Mouse (Mus musculus) adrenal gland, adult 18-20 months (tissue): ENCODE measurements at regions not wholly inside any gene's neighbourhood (a gene's known extent, or its start where the extent isn't known, plus 50 kb on each side); places are given as distances from the start of the nearest gene placed in this dataset.

ENCODE experiments used
- DNase-seq, 2 experiments: peaks; one replicate each; pipeline ENCODE4 v3.0.0; 2021 to 2022; ENCODE audit warnings: low spot score in 2 of 2

- DNase-seq: no peak
Observed at GRCm38 (mm10) chr12:26679887-26680567, 211.0 kb downstream of the Cmpk2 start.

DNA sequence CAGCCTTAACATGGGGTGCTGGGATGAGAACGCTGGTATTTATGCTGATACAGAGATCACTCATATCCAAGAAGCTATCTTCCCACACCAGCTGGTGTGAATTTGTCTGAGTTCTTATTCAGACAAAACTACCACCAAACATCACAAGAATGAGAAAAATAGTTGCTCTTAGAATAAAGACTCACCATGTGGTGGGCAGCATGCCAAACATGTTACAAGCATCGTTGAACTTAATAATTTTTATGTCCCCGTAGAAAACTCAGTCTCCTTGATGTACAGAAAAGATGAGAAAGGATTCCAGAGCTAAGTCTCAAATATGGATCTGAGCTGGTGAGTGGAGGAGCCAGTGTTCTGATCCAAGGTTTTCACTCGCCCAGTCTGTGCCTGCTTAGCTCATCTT is 196.5 kb downstream of the Cmpk2 start:
- DNase-seq: no peak

- DNase-seq: no peak
Observed at GRCm38 (mm10) chr12:26654251-26654650, 185.2 kb downstream of the Cmpk2 start.

- no peak for DNase-seq
Observed at GRCm38 (mm10) chr12:26653781-26654180, 184.8 kb downstream of the Cmpk2 start.

DNA sequence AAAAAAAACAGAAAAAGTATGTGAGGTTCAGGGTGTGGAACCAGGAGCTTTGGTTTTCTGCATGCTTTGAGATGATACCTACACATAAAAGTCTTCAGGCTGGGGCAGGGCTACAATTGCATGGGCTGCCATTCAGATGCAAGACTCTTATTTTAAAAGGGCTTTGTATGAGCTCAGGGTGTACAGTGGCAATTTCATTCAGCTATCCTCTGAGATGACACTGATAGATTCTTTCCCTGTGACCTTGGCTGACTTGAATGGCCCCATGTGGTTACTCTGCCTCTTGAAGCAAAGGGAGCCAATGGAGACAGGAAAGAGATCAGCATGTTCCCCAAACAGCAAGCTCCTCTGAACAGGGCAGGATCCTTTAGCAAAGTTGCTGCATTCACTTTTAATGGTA is 177.1 kb downstream of the Cmpk2 start:
- DNase-seq: no peak

GRCm38 (mm10) chr12:26635665-26636241 is 166.7 kb downstream of the Cmpk2 start:
- DNase-seq: no peak

GRCm38 (mm10) chr12:26635253-26635652 is 166.2 kb downstream of the Cmpk2 start:
- DNase-seq: no peak

GRCm38 (mm10) chr12:26631795-26632122 is 162.8 kb downstream of the Cmpk2 start:
- DNase-seq: no peak

- no peak for DNase-seq
Observed at GRCm38 (mm10) chr12:26631111-26631794, 162.2 kb downstream of the Cmpk2 start.

- DNase-seq: no peak
Observed at GRCm38 (mm10) chr12:26621135-26621932, 152.3 kb downstream of the Cmpk2 start.

- DNase-seq: no peak
Observed at GRCm38 (mm10) chr12:26620501-26621134, 151.6 kb downstream of the Cmpk2 start.

GRCm38 (mm10) chr12:26617969-26618368 is 149.0 kb downstream of the Cmpk2 start:
- DNase-seq: no peak

DNA sequence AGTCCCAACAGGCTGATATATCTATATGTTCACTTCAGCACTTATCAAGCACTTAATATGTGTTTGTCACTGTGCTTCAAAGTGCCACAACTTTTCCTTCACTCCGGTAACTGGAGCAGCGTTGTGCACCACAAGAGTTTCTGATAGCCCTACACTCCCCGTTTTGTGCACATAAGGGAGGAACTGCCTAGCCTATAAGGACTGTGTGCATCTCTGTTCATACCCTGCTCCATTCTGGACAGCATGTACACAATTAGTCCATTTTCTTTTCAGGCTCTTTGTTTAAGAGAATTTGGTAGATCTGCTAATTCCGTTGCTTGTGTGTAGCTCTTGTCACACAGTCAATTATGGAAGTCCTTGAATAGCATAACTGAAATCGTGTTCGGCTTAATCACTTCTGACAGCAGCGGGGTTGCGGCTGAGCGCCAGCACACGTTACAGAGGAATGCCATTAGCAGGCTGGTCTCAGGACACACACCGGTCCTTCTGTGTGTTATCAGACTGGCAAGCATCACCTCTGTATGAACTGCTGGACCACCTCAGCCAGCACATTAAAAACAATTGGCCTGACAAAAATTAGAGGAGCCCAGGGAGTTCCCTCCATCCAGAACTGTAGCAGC is 144.2 kb downstream of the Cmpk2 start:
- no peak for DNase-seq

DNA sequence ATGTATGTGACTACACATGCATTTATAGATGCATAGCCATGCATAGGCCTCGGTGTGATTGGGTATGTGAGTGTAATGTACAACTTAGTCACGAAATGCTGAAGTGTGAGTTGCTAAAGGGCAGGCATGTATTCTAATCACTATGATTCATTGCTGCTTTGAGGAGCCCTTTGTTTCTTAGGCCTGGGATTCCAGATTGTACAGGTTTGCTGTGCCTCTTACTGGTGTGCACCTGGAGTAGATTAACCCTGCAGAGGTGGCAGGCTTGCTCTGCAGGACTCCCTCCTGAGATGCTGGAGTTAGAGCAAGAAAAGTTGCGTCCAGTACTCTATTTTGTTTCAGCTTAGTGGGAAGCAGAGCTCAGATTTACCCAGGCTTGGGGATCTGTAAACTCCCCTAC is 141.1 kb downstream of the Cmpk2 start:
- DNase-seq: no peak

DNA sequence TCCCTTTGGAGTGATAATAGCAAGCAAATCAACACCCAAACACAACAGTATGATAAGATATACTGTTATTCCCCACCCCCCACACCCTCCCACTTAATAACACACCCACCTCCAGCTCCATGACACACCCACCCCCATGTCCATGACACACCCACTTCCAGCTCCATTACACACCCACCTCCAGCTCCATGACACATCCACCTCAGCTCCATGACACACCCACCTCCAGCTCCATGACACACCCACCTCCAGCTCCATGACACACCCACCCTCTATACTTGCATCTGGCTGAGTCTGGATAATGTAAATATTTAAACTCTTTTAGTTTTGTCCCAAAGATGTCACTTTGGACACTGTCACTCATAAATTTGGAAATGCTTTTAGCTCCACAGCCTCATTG is 129.5 kb downstream of the Cmpk2 start:
- DNase-seq: no peak

DNA sequence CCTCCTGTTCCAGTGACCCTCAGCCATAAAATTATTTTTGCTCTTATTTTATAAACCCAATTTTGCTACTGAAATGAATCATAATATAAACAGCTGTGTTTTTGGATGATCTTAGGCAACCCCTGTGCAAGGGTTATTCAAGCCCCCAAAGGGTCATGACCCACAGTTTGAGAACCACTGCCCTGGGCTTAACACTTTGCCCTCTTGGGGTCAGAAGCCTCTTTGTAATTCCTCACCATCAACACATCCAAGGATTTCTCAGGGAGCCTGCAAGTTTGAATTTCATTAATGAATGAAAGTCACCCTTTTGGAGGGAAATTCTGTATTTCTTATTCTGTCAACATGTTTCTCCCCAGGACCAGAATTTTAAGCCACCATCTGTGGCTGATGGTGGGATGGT is 123.1 kb downstream of the Cmpk2 start:
- DNase-seq: no peak

- DNase-seq: no peak
Observed at GRCm38 (mm10) chr12:26589091-26589490, 120.1 kb downstream of the Cmpk2 start.

GRCm38 (mm10) chr12:26577438-26577837 is 108.4 kb downstream of the Cmpk2 start:
- no peak for DNase-seq

GRCm38 (mm10) chr12:26571602-26572001 is 102.6 kb downstream of the Cmpk2 start:
- no peak for DNase-seq

DNA sequence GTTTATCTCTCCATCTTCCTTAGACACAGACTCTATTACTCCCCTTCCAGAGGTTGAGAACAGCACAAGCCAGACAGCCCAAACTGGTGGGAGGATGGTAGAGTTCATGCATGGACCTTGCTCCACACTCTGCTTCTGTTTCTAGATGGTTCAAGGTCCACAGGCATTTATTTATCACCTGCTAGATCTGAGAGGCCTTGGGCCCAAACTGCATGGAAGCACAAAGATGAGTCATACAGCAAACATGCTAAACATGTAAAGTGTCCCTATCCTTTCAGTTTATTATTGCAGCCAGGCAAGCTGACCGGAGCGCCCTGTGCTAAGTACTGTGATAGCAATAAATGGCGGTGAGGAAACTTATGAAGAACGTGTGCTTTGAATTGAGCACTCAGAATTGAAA is 98.4 kb downstream of the Cmpk2 start:
- no peak for DNase-seq

GRCm38 (mm10) chr12:26562858-26563257 is 93.9 kb downstream of the Cmpk2 start:
- no peak for DNase-seq
